Mouse (Mus musculus) heart, embryonic 10.5 days (tissue): ENCODE measurements around the gene Sema4g. TPM values are rescaled to one million over a fixed set of nuclear protein-coding genes. Genes with fewer than 3 reads are reported as not detected.
"Not testable (repeated sequence)": the region's sequence is repeated elsewhere in the genome, so short reads cannot be mapped to it uniquely, and the experiment has no call there.

ENCODE experiments used
- DNase-seq: peaks from one replicate; pipeline ENCODE4 v3.0.0-alpha.2; 2017; ENCODE audit warnings: low spot score
- H3K27ac ChIP-seq: fragments of 300-500 bp; sonication (generic); 2 replicates; pipeline ENCODE4 v1.5.1; 2016; ENCODE audit warnings: mild to moderate bottlenecking
- H3K27me3 ChIP-seq: fragments of 300-500 bp; sonication (generic); 2 replicates; pipeline ENCODE4 v1.6.1; 2016; ENCODE audit warnings: mild to moderate bottlenecking; ENCODE audit not compliant: poor library complexity, insufficient read depth, severe bottlenecking
- H3K36me3 ChIP-seq: fragments of 300-500 bp; sonication (generic); 2 replicates; pipeline ENCODE4 v1.6.1; 2016; ENCODE audit warnings: mild to moderate bottlenecking, moderate library complexity
- H3K4me1 ChIP-seq: fragments of 300-500 bp; sonication (generic); 2 replicates; pipeline ENCODE4 v1.6.1; 2016; ENCODE audit warnings: mild to moderate bottlenecking
- H3K4me3 ChIP-seq: fragments of 300-500 bp; sonication (generic); 2 replicates; pipeline ENCODE4 v1.5.1; 2016; ENCODE audit warnings: mild to moderate bottlenecking, moderate library complexity
- H3K9me3 ChIP-seq: fragments of 300-500 bp; sonication (generic); 2 replicates; pipeline ENCODE4 v1.6.1; 2016; ENCODE audit warnings: mild to moderate bottlenecking, moderate library complexity
- WGBS: fragments of 180-500 bp; shearing (Covaris S2); methylation state at CpG from one replicate; pipeline ENCODE4 v1.1.7; 2016; 5-methylcytosine and 5-hydroxymethylcytosine counted together
- polyA plus RNA-seq: library from polyadenylated mRNA; unstranded; fragments of >200 nt; fragmentation: Nextera tagmentation; extraction: Ambion mirVana; gene quantifications from 2 replicates; pipeline ENCODE4 v1.2.1, GENCODE M21; 2016

Sema4g gene
- polyA plus RNA-seq, 1 experiment from 2014 or later = 3.4 TPM

DNA sequence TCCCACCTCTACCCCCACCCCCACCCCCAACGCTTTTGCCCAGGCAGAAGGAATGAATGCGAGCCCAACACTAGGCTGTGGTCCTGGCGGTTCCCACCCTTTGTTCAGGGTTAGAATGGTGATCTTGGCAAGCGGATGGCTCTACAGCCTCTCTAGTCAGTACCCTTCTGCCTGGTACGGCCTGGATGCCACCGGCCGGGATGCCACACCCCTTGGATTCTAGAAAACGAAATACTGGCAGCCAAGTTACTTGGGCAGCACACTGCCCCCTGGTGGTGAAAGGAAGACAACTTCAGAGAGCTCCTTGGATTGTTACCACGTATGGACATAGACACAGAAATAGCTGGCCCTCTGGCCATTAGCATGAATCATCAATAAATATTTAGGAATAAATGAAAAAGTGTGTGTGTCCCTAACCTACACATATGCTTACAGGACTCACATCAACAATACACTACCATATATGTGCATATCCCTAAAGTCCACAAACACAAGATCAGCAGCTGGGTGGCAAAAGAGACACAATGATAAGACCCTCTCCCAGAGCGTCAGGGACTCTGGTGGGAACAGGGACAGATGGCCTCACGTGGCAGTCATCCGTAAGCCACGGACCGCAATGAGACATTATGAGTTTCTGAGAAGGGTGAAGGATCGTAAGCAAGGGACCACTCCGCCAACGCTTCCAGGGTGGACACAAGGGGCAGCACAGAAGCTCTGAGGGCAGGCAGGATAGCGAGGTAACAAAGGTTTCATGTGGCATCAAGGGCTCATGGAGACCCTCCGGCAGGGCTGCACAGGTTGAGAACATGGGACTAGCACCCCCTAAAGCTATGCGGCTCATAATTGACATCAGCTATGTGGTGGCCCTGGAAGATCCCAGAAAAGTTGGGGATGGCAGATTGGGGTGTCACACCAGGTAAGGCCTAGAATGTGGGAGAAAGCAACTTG, 42.1 kb downstream of the Sema4g start:
- H3K36me3 ChIP-seq = peaks cover 25% of the 10 kb centered on the region
- H3K27me3 ChIP-seq = peaks cover 13% of the 10 kb centered on the region
- H3K4me1 ChIP-seq = peaks cover 39% of the 10 kb centered on the region
- no peaks in the 10 kb centered on the region for H3K9me3 ChIP-seq
- peak overlapping the region; percentile 43 for H3K4me3 ChIP-seq
- no peak for DNase-seq
- 39% methylated on average over 20 of the region's 20 CpGs for WGBS
- H3K27ac ChIP-seq = peak overlapping the region; percentile 60; the same call in 1 of the 2 replicates

DNA sequence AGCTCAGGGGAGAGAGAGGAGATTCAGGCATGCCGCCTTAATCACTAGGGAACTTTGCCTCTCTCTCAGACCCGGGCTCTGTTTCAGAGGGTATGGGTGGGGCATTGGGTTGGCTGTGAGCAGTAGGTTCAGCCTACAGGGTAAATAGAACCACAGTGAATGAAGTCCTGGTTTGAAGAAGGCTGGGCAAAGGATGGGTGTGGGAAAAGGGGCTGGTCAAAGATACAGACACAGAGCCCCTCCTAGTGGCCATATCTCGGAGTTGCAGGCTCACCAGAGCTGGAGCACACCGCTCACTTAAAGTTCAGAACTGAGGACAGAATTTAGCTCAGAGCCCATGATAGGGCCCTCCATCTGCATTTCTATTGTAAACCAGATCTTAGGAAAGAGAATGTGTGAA, 42.9 kb downstream of the Sema4g start:
- Histone ChIP-seq H3K27me3 (peaks cover 19% of the 10 kb centered on the region), H3K9me3 (no peaks in the 10 kb centered on the region), H3K4me1 (peaks cover 41% of the 10 kb centered on the region), H3K4me3 (no peak overlapping the region), H3K27ac (no peak overlapping the region), H3K36me3 (peaks cover 17% of the 10 kb centered on the region)
- 29% methylated on average over 4 of the region's 4 CpGs for WGBS
- peak; percentile 89 for DNase-seq

GRCm38 (mm10) chr19:45032570-45033332, 43.9 kb downstream of the Sema4g start:
- DNase-seq = no peak
- H3K27me3 ChIP-seq = peaks cover 28% of the 10 kb centered on the region
- WGBS = 48% methylated on average over 17 of the region's 17 CpGs
- 0 out of 2 replicates have a peak overlapping the region, but pooled peaks have one; percentile 2 for H3K27ac ChIP-seq
- H3K36me3 ChIP-seq = peaks cover 7% of the 10 kb centered on the region
- no peak overlapping the region for H3K4me3 ChIP-seq
- no peaks in the 10 kb centered on the region for H3K9me3 ChIP-seq
- H3K4me1 ChIP-seq = peaks cover 46% of the 10 kb centered on the region

- 29% methylated on average over 16 of the region's 16 CpGs for WGBS
- 0 out of 2 replicates have a peak overlapping the region, but pooled peaks have one; percentile 8 for H3K27ac ChIP-seq
These were observed 48.0 kb downstream of the Sema4g start for GRCm38 (mm10) chr19:45036867-45037266.

DNA sequence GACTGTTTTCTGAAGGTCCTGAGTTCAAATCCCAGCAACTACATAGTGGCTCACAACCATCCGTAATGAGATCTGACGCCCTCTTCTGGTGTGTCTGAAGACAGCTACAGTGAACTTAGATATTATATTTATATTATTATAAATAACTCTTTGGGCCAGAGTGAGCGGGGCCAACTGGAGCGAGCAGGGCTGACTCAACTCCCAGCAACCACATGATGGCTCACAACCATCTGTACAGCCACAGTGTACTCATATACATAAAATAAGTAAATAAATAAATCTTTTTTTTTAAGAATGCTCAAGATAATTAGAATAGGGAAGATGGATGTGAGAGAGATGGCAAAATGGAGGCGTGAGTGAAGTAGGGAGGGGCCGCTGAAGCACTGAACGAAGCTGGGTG, 49.3 kb downstream of the Sema4g start:
- WGBS = 84% methylated on average over 7 of the region's 7 CpGs

More at GRCm38 (mm10) chr19:45036867-45037266, 48.0 kb downstream of the Sema4g start:
- Histone ChIP-seq H3K4me3 (no peak overlapping the region), H3K36me3 (no peaks in the 10 kb centered on the region), H3K4me1 (peaks cover 21% of the 10 kb centered on the region), H3K9me3 (no peaks in the 10 kb centered on the region), H3K27me3 (peaks cover 63% of the 10 kb centered on the region)
- no peak for DNase-seq

GRCm38 (mm10) chr19:45040214-45040613, 51.3 kb downstream of the Sema4g start:
- DNase-seq = no peak
- H3K27ac ChIP-seq = no peak overlapping the region
- H3K36me3 ChIP-seq = no peaks in the 10 kb centered on the region
- WGBS = 32% methylated on average over 13 of the region's 13 CpGs
- peaks cover 13% of the 10 kb centered on the region for H3K4me1 ChIP-seq
- no peak overlapping the region for H3K4me3 ChIP-seq
- peaks cover 90% of the 10 kb centered on the region for H3K27me3 ChIP-seq
- H3K9me3 ChIP-seq = no peaks in the 10 kb centered on the region

More for the DNA sequence above, 49.3 kb downstream of the Sema4g start:
- Histone ChIP-seq H3K27me3 (peaks cover 76% of the 10 kb centered on the region), H3K4me1 (peaks cover 13% of the 10 kb centered on the region)
- not testable (repeated sequence) for H3K9me3 ChIP-seq, H3K4me3 ChIP-seq, H3K27ac ChIP-seq, H3K36me3 ChIP-seq, DNase-seq

- no peak overlapping the region for H3K4me3 ChIP-seq
- no peaks in the 10 kb centered on the region for H3K36me3 ChIP-seq
- no peak for DNase-seq
- H3K4me1 ChIP-seq = peaks cover 38% of the 10 kb centered on the region
- H3K27me3 ChIP-seq = peaks cover 74% of the 10 kb centered on the region
- H3K27ac ChIP-seq = no peak overlapping the region
- no peaks in the 10 kb centered on the region for H3K9me3 ChIP-seq
- WGBS = 52% methylated on average over 11 of the region's 11 CpGs
These were observed 55.6 kb downstream of the Sema4g start for GRCm38 (mm10) chr19:45044389-45044927.

GRCm38 (mm10) chr19:45045236-45045635, 56.3 kb downstream of the Sema4g start:
- no peak overlapping the region for H3K27ac ChIP-seq
- H3K4me1 ChIP-seq = peaks cover 39% of the 10 kb centered on the region
- peaks cover 66% of the 10 kb centered on the region for H3K27me3 ChIP-seq
- no peaks in the 10 kb centered on the region for H3K9me3 ChIP-seq
- 40% methylated on average over 15 of the region's 15 CpGs for WGBS
- H3K4me3 ChIP-seq = no peak overlapping the region
- DNase-seq = no peak
- no peaks in the 10 kb centered on the region for H3K36me3 ChIP-seq

DNA sequence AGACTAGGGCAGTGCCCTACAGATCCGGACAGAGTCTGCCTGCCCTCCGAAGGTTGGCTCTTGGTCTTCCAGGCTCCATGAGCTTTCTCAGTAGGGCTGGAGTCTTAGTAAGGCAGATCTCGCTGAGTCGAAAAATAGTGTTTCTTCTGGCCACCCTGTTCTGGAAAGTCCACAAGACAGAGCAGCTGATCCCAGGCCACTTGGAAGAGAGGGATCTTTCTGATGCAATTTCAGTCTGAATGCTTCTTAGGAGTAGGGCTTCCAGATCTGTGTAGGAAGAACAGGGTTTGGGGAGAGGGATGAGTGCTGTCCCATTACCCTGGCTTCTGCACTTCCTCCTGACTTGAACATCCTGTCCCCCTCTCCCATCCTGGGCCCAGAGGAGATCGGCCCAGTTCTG, 56.8 kb downstream of the Sema4g start, which contains the start of gene Pdzd7:
TSS of gene Pdzd7 (minus strand) at position 67 of the 400 bp plus-strand sequence.
- DNase-seq = no peak
- peaks cover 39% of the 10 kb centered on the region for H3K4me1 ChIP-seq
- peaks cover 1% of the 10 kb centered on the region; the same call in 1 of the 2 replicates for H3K36me3 ChIP-seq
- H3K9me3 ChIP-seq = no peaks in the 10 kb centered on the region
- H3K4me3 ChIP-seq = peak within 1 kb of the TSS; percentile 66
- peaks cover 62% of the 10 kb centered on the region for H3K27me3 ChIP-seq
- WGBS = 71% methylated on average over 5 of the region's 5 CpGs
- H3K27ac ChIP-seq = 0 out of 2 replicates have a peak within 1 kb of the TSS, but pooled peaks have one; percentile 12

- no peak for DNase-seq
- Histone ChIP-seq H3K27me3 (peaks cover 52% of the 10 kb centered on the region), H3K27ac (peak overlapping the region; percentile 87; the same call in 1 of the 2 replicates), H3K4me3 (peak overlapping the region; percentile 66), H3K36me3 (peaks cover 6% of the 10 kb centered on the region; the same call in 1 of the 2 replicates), H3K4me1 (peaks cover 39% of the 10 kb centered on the region), H3K9me3 (no peaks in the 10 kb centered on the region)
- WGBS = 3% methylated on average over 34 of the region's 34 CpGs
These were observed 57.8 kb downstream of the Sema4g start for GRCm38 (mm10) chr19:45046523-45047321.

DNA sequence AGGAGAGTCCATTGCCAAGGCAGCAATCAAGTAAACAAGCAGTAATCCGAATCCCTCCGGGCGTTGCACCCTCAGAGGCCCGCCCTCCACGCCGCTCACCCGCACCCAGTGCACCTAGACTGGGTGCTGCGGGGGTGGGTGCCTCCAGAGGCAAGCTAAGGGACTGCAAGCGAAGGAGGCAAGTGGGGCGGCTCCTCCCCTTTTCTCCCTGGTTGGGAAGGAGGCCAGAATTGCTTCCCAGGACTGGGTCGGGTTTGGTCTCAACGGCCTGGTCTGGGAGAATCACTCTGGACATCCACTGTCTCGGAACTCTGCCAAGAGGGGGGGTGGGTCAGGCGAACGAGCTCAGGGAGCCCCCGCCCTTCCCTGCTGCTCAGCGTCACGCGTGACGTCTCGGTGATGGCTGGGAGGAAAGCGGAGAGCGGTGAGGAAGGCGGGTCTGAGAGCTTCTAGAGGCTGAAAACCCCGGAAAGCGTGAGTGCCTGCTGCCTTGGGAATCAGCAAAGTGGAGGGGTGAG, 58.6 kb downstream of the Sema4g start, which contains the start of gene Sfxn3:
TSS of gene Sfxn3 (plus strand) at position 87 of the 518 bp plus-strand sequence.
- H3K4me3 ChIP-seq = peak within 1 kb of the TSS; percentile 66
- peak; percentile 92 for DNase-seq
- H3K9me3 ChIP-seq = no peaks in the 10 kb centered on the region
- peak within 1 kb of the TSS; percentile 87 for H3K27ac ChIP-seq
- H3K36me3 ChIP-seq = peaks cover 14% of the 10 kb centered on the region
- under 1% methylated on average over 26 of the region's 26 CpGs for WGBS
- H3K27me3 ChIP-seq = peaks cover 45% of the 10 kb centered on the region
- peaks cover 39% of the 10 kb centered on the region for H3K4me1 ChIP-seq
